Mouse (Mus musculus) myocyte (in vitro differentiated cells): ENCODE results near the gene Nadsyn1. TPM values are rescaled to one million over a fixed set of nuclear protein-coding genes. Genes with fewer than 3 reads are reported as not detected.

ENCODE experiments used
- H3K27me3 ChIP-seq: one replicate; pipeline ENCODE4 v1.6.1; 2011; ENCODE audit not compliant: control insufficient read depth, insufficient read depth, insufficient read length
- H3K36me3 ChIP-seq: one replicate; pipeline ENCODE4 v1.6.1; 2011; ENCODE audit not compliant: control insufficient read depth, insufficient read depth
- H3K4me2 ChIP-seq: one replicate; pipeline ENCODE4 v1.6.1; 2011; ENCODE audit warnings: low read depth, control low read depth
- H3K4me3 ChIP-seq: one replicate; pipeline ENCODE4 v1.5.1; 2011; ENCODE audit warnings: mild to moderate bottlenecking, control low read depth, moderate library complexity
- H3K79me2 ChIP-seq: one replicate; pipeline ENCODE4 v1.6.1; 2011; ENCODE audit not compliant: control insufficient read depth, insufficient read depth
- H3ac ChIP-seq: one replicate; pipeline ENCODE4 v1.6.1; 2011; ENCODE audit not compliant: control insufficient read depth, insufficient read length
- CEBPB ChIP-seq: IDR thresholded peaks from 2 replicates; pipeline ENCODE4 v1.6.1; 2011; ENCODE audit warnings: mild to moderate bottlenecking, moderate library complexity; ENCODE audit not compliant: poor library complexity, insufficient read depth, severe bottlenecking
- E2F4 ChIP-seq: IDR thresholded peaks from one replicate; pipeline ENCODE4 v1.6.1; 2011; ENCODE audit warnings: mild to moderate bottlenecking, control low read depth, moderate library complexity; ENCODE audit not compliant: insufficient read depth
- MAX ChIP-seq: IDR thresholded peaks from one replicate; pipeline ENCODE4 v1.6.1; 2011; ENCODE audit warnings: low read depth, mild to moderate bottlenecking, control low read depth
- MYOD1 ChIP-seq, 3 experiments: IDR thresholded peaks; one replicate each; pipeline ENCODE4 v1.6.1; 2011; ENCODE audit warnings: control low read depth in 2 of 3, low read depth in 2 of 3, mild to moderate bottlenecking in 2 of 3, moderate library complexity in 1 of 3; ENCODE audit not compliant: insufficient read length in 2 of 3, control insufficient read depth in 1 of 3
- MYOG ChIP-seq, 3 experiments: IDR thresholded peaks; one replicate each; pipeline ENCODE4 v1.6.1; 2011; ENCODE audit warnings: control low read depth in 2 of 3, low read depth in 2 of 3, mild to moderate bottlenecking in 2 of 3; ENCODE audit not compliant: insufficient read length in 2 of 3, control insufficient read depth in 1 of 3, insufficient read depth in 1 of 3
- POLR2A ChIP-seq: IDR thresholded peaks from one replicate; pipeline ENCODE4 v1.6.1; 2011; ENCODE audit warnings: low read depth, mild to moderate bottlenecking, control low read depth, moderate library complexity; ENCODE audit not compliant: insufficient read length
- POLR2AphosphoS2 ChIP-seq: IDR thresholded peaks from one replicate; pipeline ENCODE4 v1.6.1; 2011; ENCODE audit warnings: low read depth, control low read depth; ENCODE audit not compliant: insufficient read length
- REST ChIP-seq: IDR thresholded peaks from one replicate; pipeline ENCODE4 v1.6.1; 2011; ENCODE audit warnings: mild to moderate bottlenecking, control low read depth, moderate library complexity; ENCODE audit not compliant: insufficient read depth, insufficient read length
- SRF ChIP-seq: IDR thresholded peaks from one replicate; pipeline ENCODE4 v1.6.1; 2011; ENCODE audit warnings: low read depth; ENCODE audit not compliant: control insufficient read depth, insufficient read length
- TCF12 ChIP-seq: IDR thresholded peaks from one replicate; pipeline ENCODE4 v1.6.1; 2011; ENCODE audit warnings: mild to moderate bottlenecking, control low read depth; ENCODE audit not compliant: poor library complexity, insufficient read depth, severe bottlenecking
- TCF3 ChIP-seq: IDR thresholded peaks from one replicate; pipeline ENCODE4 v1.6.1; 2011; ENCODE audit warnings: low read depth, control low read depth; ENCODE audit not compliant: insufficient read length
- USF1 ChIP-seq: IDR thresholded peaks from one replicate; pipeline ENCODE4 v1.6.1; 2011; ENCODE audit warnings: low read depth, mild to moderate bottlenecking, control low read depth, moderate library complexity
- polyA plus RNA-seq: library from polyadenylated mRNA; unstranded; fragments of >200 nt; fragmentation: generic; extraction: Trizol; gene quantifications from one replicate; pipeline ENCODE4 v1.2.1, GENCODE M21; 2012; ENCODE audit warnings: missing spikeins

Nadsyn1 gene
- polyA plus RNA-seq, 1 experiment: 5.7 TPM

- Histone ChIP-seq H3ac (no peak overlapping the region), H3K4me2 (peak overlapping the region; percentile 90), H3K4me3 (peak overlapping the region; percentile 13), H3K79me2 (no peaks in the 10 kb centered on the region), H3K27me3 (no peaks in the 10 kb centered on the region), H3K36me3 (no peaks in the 10 kb centered on the region)
- TF ChIP-seq SRF (no peak), MYOD1 (IDR thresholded peaks at IDR 0.05; ENCODE audit: control insufficient read depth in 1 of 3, insufficient read length in 2 of 3, low read depth in 2 of 3) (no peak), POLR2A (peak; percentile 83), MAX (no peak), POLR2AphosphoS2 (peak; percentile 59), MYOG (IDR thresholded peaks at IDR 0.05; ENCODE audit: control insufficient read depth in 1 of 3, insufficient read depth in 1 of 3, insufficient read length in 2 of 3, low read depth in 2 of 3) (peak in 1 of 3 experiments; percentile 13)
These were observed 65.6 kb downstream of the Nadsyn1 start for GRCm38 (mm10) chr7:143757027-143757390.

- H3K79me2 ChIP-seq: no peaks in the 10 kb centered on the region
- H3K4me3 ChIP-seq: peak within 1 kb of the TSS; percentile 13
- no peaks in the 10 kb centered on the region for H3K27me3 ChIP-seq
- no peak within 1 kb of the TSS for H3ac ChIP-seq
- no peaks in the 10 kb centered on the region for H3K36me3 ChIP-seq
- no peak for TF ChIP-seq REST
- TF ChIP-seq POLR2A: no peak
- TF ChIP-seq POLR2AphosphoS2: no peak
- TF ChIP-seq USF1: no peak
- no peak for TF ChIP-seq TCF12
- no peak for TF ChIP-seq MAX
- TF ChIP-seq TCF3: no peak
- TF ChIP-seq E2F4: no peak
- no peak for TF ChIP-seq MYOD1 (IDR thresholded peaks at IDR 0.05; ENCODE audit: control insufficient read depth in 1 of 3, insufficient read length in 2 of 3, low read depth in 2 of 3)
- no peak for TF ChIP-seq CEBPB
- no peak for TF ChIP-seq MYOG (IDR thresholded peaks at IDR 0.05; ENCODE audit: control insufficient read depth in 1 of 3, insufficient read depth in 1 of 3, insufficient read length in 2 of 3, low read depth in 2 of 3)
- TF ChIP-seq SRF: no peak
- H3K4me2 ChIP-seq: peak within 1 kb of the TSS; percentile 90
These were observed 66.3 kb downstream of the Nadsyn1 start, which contains the start of gene Osbpl5 for GRCm38 (mm10) chr7:143756125-143757026. Osbpl5 (minus strand) TSS chr7:143756985.

GRCm38 (mm10) chr7:143755357-143756124 lies 67.1 kb downstream of the Nadsyn1 start:
- no peak overlapping the region for H3K4me2 ChIP-seq
- no peak overlapping the region for H3K4me3 ChIP-seq
- H3K36me3 ChIP-seq: no peaks in the 10 kb centered on the region
- no peaks in the 10 kb centered on the region for H3K79me2 ChIP-seq
- TF ChIP-seq POLR2A: no peak
- TF ChIP-seq TCF12: no peak
- no peak for TF ChIP-seq MYOD1 (IDR thresholded peaks at IDR 0.05; ENCODE audit: control insufficient read depth in 1 of 3, insufficient read length in 2 of 3, low read depth in 2 of 3)
- TF ChIP-seq USF1: no peak
- TF ChIP-seq MYOG (IDR thresholded peaks at IDR 0.05; ENCODE audit: control insufficient read depth in 1 of 3, insufficient read depth in 1 of 3, insufficient read length in 2 of 3, low read depth in 2 of 3): no peak
- TF ChIP-seq TCF3: no peak
- TF ChIP-seq REST: no peak
- TF ChIP-seq CEBPB: no peak
- TF ChIP-seq E2F4: no peak
- no peak for TF ChIP-seq MAX
- TF ChIP-seq POLR2AphosphoS2: no peak
- no peak for TF ChIP-seq SRF
- no peak overlapping the region for H3ac ChIP-seq
- H3K27me3 ChIP-seq: no peaks in the 10 kb centered on the region

- Histone ChIP-seq H3K36me3 (no peaks in the 10 kb centered on the region), H3K79me2 (no peaks in the 10 kb centered on the region), H3K27me3 (no peaks in the 10 kb centered on the region), H3K4me3 (no peak overlapping the region), H3K4me2 (no peak overlapping the region), H3ac (no peak overlapping the region)
- TF ChIP-seq REST (no peak), CEBPB (no peak), TCF3 (no peak), TCF12 (no peak), MYOG (IDR thresholded peaks at IDR 0.05; ENCODE audit: control insufficient read depth in 1 of 3, insufficient read depth in 1 of 3, insufficient read length in 2 of 3, low read depth in 2 of 3) (no peak), SRF (no peak), E2F4 (no peak), POLR2AphosphoS2 (no peak), POLR2A (no peak), MAX (no peak), MYOD1 (IDR thresholded peaks at IDR 0.05; ENCODE audit: control insufficient read depth in 1 of 3, insufficient read length in 2 of 3, low read depth in 2 of 3) (no peak)
These were observed 68.5 kb downstream of the Nadsyn1 start for GRCm38 (mm10) chr7:143753990-143754715.
